8 mouse cellular contexts compared by ENCODE assay signal in the genomic region with DNA sequence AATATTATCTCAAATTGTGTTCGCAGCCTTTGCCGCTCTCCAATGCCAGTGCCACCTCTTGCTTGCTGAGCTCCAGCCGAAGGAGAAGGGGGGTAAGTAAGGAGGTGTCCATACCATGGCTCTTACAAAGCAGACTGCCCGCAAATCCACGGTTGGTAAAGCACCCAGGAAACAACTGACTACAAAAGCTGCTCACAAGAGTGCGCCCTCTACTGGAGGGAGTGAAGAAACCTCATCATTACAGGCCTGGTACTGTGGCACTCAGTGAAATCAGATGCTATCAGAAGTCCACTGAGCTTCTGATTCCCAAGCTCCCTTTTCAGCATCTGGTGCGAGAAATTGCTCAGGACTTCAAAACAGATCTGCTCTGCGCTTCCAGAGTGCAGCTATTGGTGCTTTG. TPM values are rescaled to one million over a fixed set of nuclear protein-coding genes. Genes with fewer than 3 reads are reported as not detected.
A peak's percentile ranks its signal among the peaks of the same experiment; 100 is the strongest.
DNase-seq lines count a peak whose midpoint lies in the region; ATAC-seq and TF ChIP-seq lines count a peak whose summit lies in the region.

No protein-coding gene starts in this region.

- 56% methylated on average over 8 of the region's 8 CpGs for WGBS in hindbrain, postnatal 0 days
- 38% methylated on average over 8 of the region's 8 CpGs for WGBS in small intestine, adult 2 months

- peak; percentile 22 to 49 for DNase-seq in left cerebral cortex, adult 18-20 months (ENCODE audit: low spot score in 2 of 2)
- no peak for DNase-seq in left cerebral cortex, adult 11 months (ENCODE audit: low spot score)
- peak; percentile 58 to 87 for DNase-seq in adrenal gland, adult (ENCODE audit: inconsistent age in 2 of 2, low spot score in 1 of 2)
- peak; percentile 73 for DNase-seq in embryo, embryonic 10.5 days (ENCODE audit: low spot score)
- peak; percentile 70 for DNase-seq in hindbrain, postnatal 0 days (ENCODE audit: low spot score)
- peak; percentile 42 to 59 for DNase-seq in lung, adult 18-20 months

- no peaks in the 10 kb centered on the region for H3K4me1 ChIP-seq in hindbrain, postnatal 0 days (ENCODE audit: insufficient read depth, low read length)
- H3K4me1 ChIP-seq in small intestine, adult 2 months (ENCODE audit: control insufficient read depth, insufficient read depth, insufficient read length, low read length) = peaks cover 20% of the 10 kb centered on the region; the same call in 1 of the 2 replicates

- H3K36me3 ChIP-seq in hindbrain, postnatal 0 days (ENCODE audit: insufficient read depth, low read length) = no peaks in the 10 kb centered on the region
- H3K36me3 ChIP-seq in small intestine, adult 2 months (ENCODE audit: control insufficient read depth, insufficient read depth, low read length) = peaks cover 2% of the 10 kb centered on the region; the same call in 1 of the 2 replicates

- no peak for ATAC-seq in hindbrain, postnatal 0 days
- no peak for ATAC-seq in frontal cortex, adult (ENCODE audit: low TSS enrichment)

- TF ChIP-seq POLR2A in small intestine, adult 2 months (IDR thresholded peaks at IDR 0.05; ENCODE audit: low read depth, low read length) = no peak

- no peak overlapping the region for H3K4me2 ChIP-seq in hindbrain, postnatal 0 days (ENCODE audit: low read depth, low read length)

- no peak overlapping the region for H3K9ac ChIP-seq in hindbrain, postnatal 0 days (replicated peaks; ENCODE audit: low read length)

- no peaks in the 10 kb centered on the region for H3K27me3 ChIP-seq in hindbrain, postnatal 0 days (ENCODE audit: insufficient read depth, low read length)
- no peaks in the 10 kb centered on the region for H3K27me3 ChIP-seq in small intestine, adult 2 months (ENCODE audit: control insufficient read depth, insufficient read depth, low read length)

- no peak overlapping the region for H3K27ac ChIP-seq in hindbrain, postnatal 0 days
- H3K27ac ChIP-seq in small intestine, adult 2 months (ENCODE audit: insufficient read depth, low read depth, low read length) = 0 out of 2 replicates have a peak overlapping the region, but pooled peaks have one; percentile 33

- no peak overlapping the region for H3K4me3 ChIP-seq in hindbrain, postnatal 0 days (ENCODE audit: low read length)
- H3K4me3 ChIP-seq in small intestine, adult 2 months (ENCODE audit: low read depth, low read length) = no peak overlapping the region

- TF ChIP-seq CTCF in hindbrain, postnatal 0 days (IDR thresholded peaks at IDR 0.05; ENCODE audit: low read depth) = peak; percentile 73
- TF ChIP-seq CTCF in small intestine, adult 2 months (IDR thresholded peaks at IDR 0.05; ENCODE audit: extremely low read depth, insufficient read length, insufficient replicate concordance, low read depth, low read length) = peak; percentile 68; the same call in 1 of the 2 replicates

- no peaks in the 10 kb centered on the region for H3K9me3 ChIP-seq in hindbrain, postnatal 0 days (ENCODE audit: low read length)

RNA-seq across cellular contexts. Expression of gene Mast2, which starts 15.3 kb away (rescaled TPM):
- total RNA-seq in left cerebral cortex, adult 18-20 months (2021) = 100 to 1,000 TPM; 108 to 112 TPM
- 63.9 and 80.6 TPM in 2 replicates for total RNA-seq in hindbrain, postnatal 0 days (2014; rRNA removed)
- 20.7 and 25.5 TPM in 2 replicates for polyA plus RNA-seq in hindbrain, postnatal 0 days (2015; fragmentation: Nextera tagmentation; extraction: Ambion mirVana)
- polyA plus RNA-seq in small intestine, adult 2 months (2012; rRNA removed) = 107 and 224 TPM in 2 replicates

RNA-seq across cellular contexts. Expression of gene Ipp, which starts 58.7 kb away (rescaled TPM):
- total RNA-seq in left cerebral cortex, adult 18-20 months (2021) = 10 to 100 TPM; 18.4 to 19.2 TPM
- total RNA-seq in hindbrain, postnatal 0 days (2014; rRNA removed) = 3.8 and 4.6 TPM in 2 replicates
- polyA plus RNA-seq in hindbrain, postnatal 0 days (2015; fragmentation: Nextera tagmentation; extraction: Ambion mirVana) = 11.1 and 12.1 TPM in 2 replicates
- 0.29 and 1.1 TPM in 2 replicates for polyA plus RNA-seq in small intestine, adult 2 months (2012; rRNA removed)
